Mouse (Mus musculus) ES-E14 (cell line): ENCODE results near the gene Aspm. TPM values are rescaled to one million over a fixed set of nuclear protein-coding genes. Genes with fewer than 3 reads are reported as not detected.

ENCODE experiments used
- DNase-seq: peaks from one replicate; pipeline ENCODE4 v3.0.0-alpha.2; 2013; ENCODE audit warnings: low read depth, low spot score
- H3K27ac ChIP-seq: 2 replicates; pipeline ENCODE4 v1.5.1; 2012; ENCODE audit warnings: low read depth, mild to moderate bottlenecking, low read length, moderate library complexity, mixed read lengths; ENCODE audit not compliant: poor library complexity, insufficient read depth, severe bottlenecking
- H3K36me3 ChIP-seq: 2 replicates; pipeline ENCODE4 v1.6.1; 2012; ENCODE audit warnings: mild to moderate bottlenecking, low read length, moderate library complexity, mixed read lengths; ENCODE audit not compliant: control insufficient read depth, poor library complexity, insufficient read depth, severe bottlenecking
- H3K4me1 ChIP-seq, 2 experiments: fragments of 150-350 bp in 1 of 2; sonication (generic) in 1 of 2; 2 replicates each; pipeline ENCODE4 v1.6.1; 2012; ENCODE audit warnings: low read length in 2 of 2, mild to moderate bottlenecking in 1 of 2, mixed read lengths in 1 of 2; ENCODE audit not compliant: control insufficient read depth in 2 of 2, insufficient read depth in 2 of 2, poor library complexity in 1 of 2
- H3K4me3 ChIP-seq, 2 experiments: fragments of 150-350 bp in 1 of 2; sonication (generic) in 1 of 2; 2 replicates each; pipeline ENCODE4 v1.5.1; 2012; ENCODE audit warnings: low read length in 2 of 2, low read depth in 1 of 2, mild to moderate bottlenecking in 1 of 2, mixed read lengths in 1 of 2; ENCODE audit not compliant: insufficient read depth in 1 of 2, poor library complexity in 1 of 2, severe bottlenecking in 1 of 2
- H3K9ac ChIP-seq: 2 replicates; pipeline ENCODE4 v1.6.1; 2012; ENCODE audit warnings: low read depth, mild to moderate bottlenecking, low read length, mixed read lengths; ENCODE audit not compliant: poor library complexity, insufficient read depth, severe bottlenecking
- H3K9me3 ChIP-seq: fragments of 150-350 bp; sonication (generic); 2 replicates; pipeline ENCODE4 v1.6.1; 2012; ENCODE audit warnings: low read depth, mild to moderate bottlenecking, low read length; ENCODE audit not compliant: control insufficient read depth, insufficient read depth
- CHD2 ChIP-seq: IDR thresholded peaks from 2 replicates; pipeline ENCODE4 v1.6.1; 2014; ENCODE audit warnings: mild to moderate bottlenecking, low read depth, low read length, inconsistent platforms
- HCFC1 ChIP-seq: IDR thresholded peaks from 2 replicates; pipeline ENCODE4 v1.6.1; 2012; ENCODE audit warnings: low read length, inconsistent platforms, borderline replicate concordance; ENCODE audit not compliant: insufficient read depth
- MAFK ChIP-seq: IDR thresholded peaks from 2 replicates; pipeline ENCODE4 v1.6.1; 2014; ENCODE audit warnings: mild to moderate bottlenecking, low read depth, low read length, inconsistent platforms; ENCODE audit not compliant: insufficient read depth
- ZC3H11A ChIP-seq: IDR thresholded peaks from 2 replicates; pipeline ENCODE4 v1.6.1; 2012; ENCODE audit warnings: low read depth, mild to moderate bottlenecking, inconsistent platforms, low read length, borderline replicate concordance
- ZNF384 ChIP-seq: IDR thresholded peaks from 2 replicates; pipeline ENCODE4 v1.6.1; 2012; ENCODE audit warnings: low read depth, low read length, inconsistent platforms
- in situ Hi-C, 2 experiments: fragments of 600-800 bp; cut with MboI; formaldehyde crosslinking; loops; one replicate each; pipeline ENCODE4 v1.15.1; 2025; ENCODE audit warnings: low sequenced_read_pairs in 2 of 2, inconsistent platforms in 1 of 2; ENCODE audit not compliant: unreplicated experiment in 2 of 2
- total RNA-seq: library from RNA; depleted of rRNA; stranded (reverse); fragments of 300-350 nt; gene quantifications from 2 replicates; pipeline ENCODE4 v1.2.3, GENCODE M21; 2012

Gene Aspm
- total RNA-seq, 1 experiment: 42.8 TPM

DNA sequence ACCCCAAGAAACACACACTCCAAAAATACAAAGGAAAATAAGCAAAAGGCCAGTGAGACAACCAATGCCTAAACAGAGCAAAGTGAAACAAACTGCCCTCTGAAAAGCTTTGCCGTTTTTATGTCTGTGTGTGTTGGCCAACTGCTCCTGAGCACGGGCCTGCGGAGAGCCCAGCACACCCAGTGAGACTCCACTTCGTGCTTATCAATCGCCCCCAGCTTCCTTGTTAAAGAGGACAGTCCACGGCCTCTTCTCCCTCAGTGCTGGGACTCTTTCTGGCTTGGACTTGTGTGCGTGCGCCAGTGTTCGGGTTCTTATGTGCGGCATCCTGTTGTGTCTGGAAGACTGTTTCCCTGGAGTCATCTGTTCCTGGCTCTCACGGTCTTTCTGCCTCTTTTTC is 11.4 kb downstream of the Aspm start:
- H3K36me3 ChIP-seq: peaks cover 31% of the 10 kb centered on the region

GRCm38 (mm10) chr1:139478898-139479297 is 24.3 kb downstream of the Aspm start:
- in situ Hi-C loops: no loop called here

More for the DNA sequence above, 11.4 kb downstream of the Aspm start:
- Histone ChIP-seq H3K9ac (no peak overlapping the region), H3K4me3 (no peak overlapping the region), H3K4me1 (peaks cover 0 to 2% of the 10 kb centered on the region in 2 experiments; a peak in 1 of 4 replicates), H3K27ac (no peak overlapping the region), H3K9me3 (no peaks in the 10 kb centered on the region)
- TF ChIP-seq ZC3H11A: no peak
- DNase-seq: no peak
- in situ Hi-C loops: no loop called here

DNA sequence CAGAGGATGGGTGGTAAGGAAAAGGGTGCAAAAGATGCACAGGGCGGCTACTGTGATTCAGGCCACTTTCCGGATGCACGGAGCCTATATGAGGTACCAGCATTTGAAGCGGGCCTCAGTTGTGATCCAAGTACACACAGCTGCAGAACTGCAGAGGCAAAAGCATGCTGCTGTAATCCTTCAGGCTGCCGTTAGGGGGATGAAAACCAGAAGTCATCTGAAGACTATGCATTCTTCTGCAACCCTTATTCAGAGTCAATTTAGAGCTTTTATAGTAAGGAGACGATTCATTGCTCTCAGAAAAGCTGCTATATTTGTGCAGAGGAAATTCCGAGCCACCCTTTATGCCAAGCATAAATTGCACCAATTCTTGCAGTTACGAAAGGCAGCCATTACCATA is 25.7 kb downstream of the Aspm start:
- in situ Hi-C loops: no loop called here
- no peak overlapping the region for H3K9ac ChIP-seq
- H3K4me3 ChIP-seq: no peak overlapping the region
- H3K4me1 ChIP-seq: peaks cover 0 to 2% of the 10 kb centered on the region in 2 experiments; a peak in 2 of 4 replicates
- peaks cover 29% of the 10 kb centered on the region for H3K36me3 ChIP-seq
- no peaks in the 10 kb centered on the region for H3K9me3 ChIP-seq
- no peak for DNase-seq
- H3K27ac ChIP-seq: no peak overlapping the region
- TF ChIP-seq ZC3H11A: no peak
- TF ChIP-seq HCFC1: no peak
- no peak for TF ChIP-seq CHD2
- TF ChIP-seq ZNF384: no peak
- no peak for TF ChIP-seq MAFK

More at GRCm38 (mm10) chr1:139478898-139479297, 24.3 kb downstream of the Aspm start:
- no peak for DNase-seq
- no peak overlapping the region for H3K9ac ChIP-seq
- no peak overlapping the region for H3K27ac ChIP-seq
- TF ChIP-seq HCFC1 (no peak), ZC3H11A (no peak)
- H3K36me3 ChIP-seq: peaks cover 35% of the 10 kb centered on the region
- H3K9me3 ChIP-seq: no peaks in the 10 kb centered on the region
- H3K4me3 ChIP-seq: no peak overlapping the region
- H3K4me1 ChIP-seq: peaks cover 0 to 2% of the 10 kb centered on the region in 2 experiments; a peak in 2 of 4 replicates

GRCm38 (mm10) chr1:139481146-139481545 is 26.6 kb downstream of the Aspm start:
- H3K27ac ChIP-seq: no peak overlapping the region
- H3K36me3 ChIP-seq: peaks cover 21% of the 10 kb centered on the region
- DNase-seq: no peak
- peaks cover 0 to 2% of the 10 kb centered on the region in 2 experiments; a peak in 2 of 4 replicates for H3K4me1 ChIP-seq
- no peaks in the 10 kb centered on the region for H3K9me3 ChIP-seq
- no peak overlapping the region for H3K4me3 ChIP-seq
- in situ Hi-C loops: no loop called here
- H3K9ac ChIP-seq: no peak overlapping the region
- TF ChIP-seq CHD2: no peak
- TF ChIP-seq ZC3H11A: no peak
- TF ChIP-seq ZNF384: no peak
- TF ChIP-seq MAFK: no peak
- no peak for TF ChIP-seq HCFC1

- Histone ChIP-seq H3K9me3 (no peaks in the 10 kb centered on the region), H3K9ac (no peak overlapping the region), H3K36me3 (peaks cover 10% of the 10 kb centered on the region), H3K4me1 (peaks cover 12 to 26% of the 10 kb centered on the region in 2 experiments), H3K4me3 (no peak overlapping the region), H3K27ac (peak overlapping the region; percentile 97)
- peak; percentile 79 for DNase-seq
- TF ChIP-seq HCFC1 (no peak), ZC3H11A (no peak), ZNF384 (no peak), CHD2 (no peak), MAFK (no peak)
- in situ Hi-C loops: no loop called here
These were observed 40.1 kb downstream of the Aspm start for GRCm38 (mm10) chr1:139494630-139495029.
